Mouse (Mus musculus) cerebellum, postnatal 25 days (tissue): ENCODE results near the gene Crip2.

Experiments
- DNase-seq, 2 experiments: peaks; one replicate each; pipeline ENCODE4 v3.0.0; 2021; ENCODE audit warnings: mixed read lengths in 2 of 2

The Crip2 gene

DNA sequence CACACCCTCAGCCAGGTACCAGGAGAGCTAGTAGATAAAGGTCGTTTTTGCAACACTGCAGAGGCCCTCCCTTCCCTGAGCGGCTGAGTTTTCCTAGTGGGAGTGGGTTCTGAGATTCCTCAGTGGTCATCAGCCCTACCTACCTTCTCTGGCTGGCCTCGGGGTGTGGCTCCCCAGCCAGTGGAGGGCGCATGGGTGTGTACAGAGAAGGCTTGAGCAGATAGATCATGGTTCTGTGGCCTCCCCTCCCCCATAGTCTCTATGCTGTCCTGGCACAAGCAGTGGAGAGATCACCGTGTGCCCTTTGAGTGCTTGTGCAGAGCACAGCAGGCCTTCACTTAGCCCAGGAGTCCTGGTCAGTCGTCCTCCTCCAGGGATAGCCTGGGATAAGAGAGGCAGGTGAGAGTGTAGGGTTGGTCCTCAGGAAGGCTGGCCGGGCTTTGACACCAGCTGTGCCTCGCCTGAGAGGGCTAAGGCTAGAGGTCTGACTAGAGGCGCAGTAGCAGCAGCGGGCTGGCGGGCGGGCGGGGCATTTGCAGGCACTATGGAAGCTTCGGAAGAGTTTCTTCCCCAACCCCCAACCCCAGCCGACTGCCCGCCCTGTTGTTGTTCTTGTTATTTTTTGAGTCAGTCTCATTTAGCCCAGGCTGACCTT is 8.5 kb downstream of the Crip2 start:
- DNase-seq, result no peak

DNA sequence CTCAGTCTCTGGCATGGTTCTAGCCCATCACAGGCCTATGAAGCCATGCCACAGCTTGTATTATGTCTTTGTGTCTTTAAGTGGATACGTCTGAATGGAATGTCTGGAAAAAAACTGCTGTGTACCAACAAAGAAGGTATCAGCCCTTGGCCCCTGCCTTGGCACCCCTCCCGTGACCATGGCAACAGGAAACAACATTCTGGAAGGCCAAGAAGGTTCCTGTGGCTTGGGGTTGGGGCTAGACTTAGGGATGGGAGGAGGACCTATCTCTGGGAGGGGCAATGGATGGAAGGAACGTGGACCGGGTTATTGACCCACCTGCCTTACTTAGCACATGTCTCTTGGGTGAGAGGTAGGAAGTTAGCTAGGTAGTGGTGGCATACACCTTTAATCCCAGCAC is 9.3 kb downstream of the Crip2 start:
- DNase-seq, result no peak

DNA sequence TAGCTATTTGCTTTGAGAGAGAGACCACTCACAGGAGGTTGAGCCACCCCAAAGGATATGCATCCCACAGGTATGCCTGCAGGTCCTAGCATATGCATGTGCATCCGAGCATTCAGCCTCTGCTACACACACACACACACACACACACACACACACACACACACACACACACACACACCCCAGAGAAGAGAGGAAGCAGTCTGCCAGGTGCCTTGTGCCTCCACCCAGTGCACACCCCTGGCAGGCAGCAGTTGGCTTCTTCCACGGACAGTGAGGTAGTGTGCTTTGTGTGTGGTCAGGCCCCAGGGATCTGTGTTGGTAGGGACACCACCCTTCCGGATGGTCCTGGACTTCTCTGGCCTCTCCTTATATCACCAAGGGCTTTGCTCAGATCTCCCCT is 9.9 kb downstream of the Crip2 start:
- DNase-seq, result no peak

DNA sequence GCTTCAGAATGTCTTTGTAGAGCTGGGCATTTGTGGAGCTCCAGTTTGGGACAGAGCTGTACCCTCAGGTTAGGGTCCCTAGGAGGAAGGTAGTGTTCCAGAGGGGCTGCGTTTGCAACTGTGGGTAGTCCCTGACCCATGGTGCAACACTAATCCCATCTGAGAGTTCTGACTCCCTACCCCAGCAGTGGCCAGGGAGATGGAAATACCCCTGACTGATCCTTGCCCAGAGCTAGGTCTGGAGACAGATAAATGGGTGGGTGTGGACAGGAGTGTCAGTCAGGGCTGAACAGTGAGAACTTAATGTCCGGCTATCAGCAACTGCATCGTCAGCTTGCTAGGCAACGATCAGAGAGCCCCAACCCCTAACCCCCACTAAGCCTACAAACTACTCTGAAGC is 10.6 kb downstream of the Crip2 start:
- DNase-seq, result no peak

DNA sequence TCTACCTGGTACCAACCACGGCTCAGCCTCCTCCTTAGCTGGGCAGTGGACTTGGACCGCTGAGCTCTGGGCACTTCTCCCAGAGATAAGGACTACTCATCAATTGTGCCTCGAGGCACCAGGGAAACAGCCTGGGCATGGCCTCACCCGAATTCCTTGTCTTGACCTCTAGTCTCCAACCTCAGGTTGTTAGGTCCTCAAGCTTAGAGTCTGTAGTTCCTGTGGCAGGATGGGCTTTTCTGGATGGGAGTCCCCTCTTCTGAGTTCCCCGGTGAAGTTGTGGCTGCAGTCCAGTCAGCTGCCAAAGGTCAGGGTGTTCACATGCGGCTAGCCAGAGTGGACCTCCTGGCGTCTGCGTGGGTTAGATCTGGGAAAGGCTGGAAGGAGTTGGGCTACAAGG is 11.0 kb downstream of the Crip2 start:
- DNase-seq, result peak in 1 of 2 experiments; percentile 5

DNA sequence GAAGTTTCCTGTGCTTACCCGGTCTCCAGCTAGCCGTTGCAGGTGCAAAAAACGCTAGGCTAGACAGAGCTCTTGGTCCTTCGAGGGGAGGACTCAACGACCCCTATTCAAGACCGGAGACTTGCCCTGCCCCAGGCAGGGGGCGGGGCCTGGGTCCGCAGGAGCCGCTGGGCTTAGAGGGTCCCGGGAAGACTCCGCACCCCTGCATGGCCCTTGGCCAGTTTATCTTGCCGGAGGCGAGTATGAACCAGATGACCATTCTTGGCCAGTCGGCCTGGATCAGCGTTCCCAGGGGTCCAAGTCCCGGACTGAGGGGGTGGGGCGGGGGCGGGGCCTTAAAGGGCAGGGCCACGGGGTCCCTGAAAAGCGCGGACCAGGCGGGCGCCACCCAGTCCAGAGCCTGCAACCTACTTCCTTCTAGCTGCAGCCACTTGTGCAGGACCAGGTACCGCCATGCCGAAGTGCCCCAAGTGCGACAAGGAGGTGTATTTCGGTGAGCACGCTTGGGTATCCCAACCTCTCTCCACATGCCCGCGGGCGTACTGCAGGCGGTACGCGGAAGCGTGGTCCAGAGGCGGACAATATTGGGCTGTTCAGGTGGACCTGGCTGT is 11.7 kb downstream of the Crip2 start:
- DNase-seq, result peak; percentile 4 to 12

- DNase-seq, result peak in 1 of 2 experiments; percentile 11
Measured at GRCm38 (mm10) chr12:113152272-113152661, 12.2 kb downstream of the Crip2 start.

DNA sequence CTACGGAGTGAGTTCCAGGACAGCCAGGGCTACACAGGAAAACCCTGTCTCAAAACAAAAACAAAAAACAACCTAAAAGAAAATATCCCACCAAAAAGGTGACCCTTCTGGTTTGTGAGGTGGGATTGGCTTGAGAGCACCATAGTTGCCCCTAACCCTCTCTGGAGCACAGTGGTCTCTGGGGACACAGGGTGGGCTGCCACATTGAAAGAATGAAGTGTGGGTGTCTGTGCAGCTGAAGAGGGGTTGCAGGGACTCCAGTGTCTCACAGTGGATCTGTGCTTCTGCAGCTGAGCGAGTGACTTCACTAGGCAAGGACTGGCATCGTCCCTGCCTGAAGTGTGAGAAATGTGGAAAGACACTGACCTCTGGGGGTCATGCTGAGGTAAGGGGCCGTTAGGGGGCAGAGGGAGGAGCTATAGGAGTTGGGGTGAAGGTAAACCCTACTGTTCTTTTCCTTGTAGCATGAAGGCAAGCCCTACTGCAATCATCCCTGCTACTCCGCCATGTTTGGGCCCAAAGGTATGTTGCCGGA is 13.0 kb downstream of the Crip2 start:
- DNase-seq, result no peak

DNA sequence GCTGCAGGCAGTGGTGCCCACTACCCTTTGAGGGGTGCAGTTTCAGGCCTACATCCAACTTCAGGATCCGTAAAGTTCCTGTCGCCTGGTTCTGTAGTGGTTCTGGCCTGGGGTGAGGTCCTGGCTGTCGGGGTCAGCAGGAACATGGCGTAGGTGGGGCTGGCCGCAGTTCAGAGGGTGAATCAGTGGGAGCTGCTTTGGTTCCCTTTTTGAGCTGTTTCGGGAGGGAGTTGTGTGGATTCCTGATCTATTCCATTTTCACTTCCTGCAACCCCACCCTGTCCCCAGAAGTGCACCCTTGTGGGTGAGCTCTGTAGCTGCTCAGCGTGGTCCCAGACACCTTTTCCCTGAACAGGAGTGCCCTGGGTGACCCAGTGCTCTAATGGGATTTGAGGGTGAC is 13.9 kb downstream of the Crip2 start:
- DNase-seq, result peak in 1 of 2 experiments; percentile 3

DNA sequence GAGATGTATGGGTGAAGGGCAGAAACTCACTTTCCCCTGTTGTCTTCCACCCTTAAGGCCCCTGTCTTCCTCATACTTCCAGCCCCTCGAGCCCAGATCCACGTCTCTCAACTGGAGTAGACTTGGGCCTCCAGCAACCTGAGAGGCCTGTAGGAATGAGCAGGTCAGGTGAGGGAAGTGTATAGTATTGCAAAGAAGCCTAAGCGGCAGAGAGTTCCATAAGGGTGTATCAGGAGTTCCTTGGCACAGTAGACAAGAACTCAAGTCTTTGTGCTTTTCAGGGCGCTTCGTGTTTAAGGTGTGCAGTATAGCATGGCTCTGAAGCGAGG is 14.7 kb downstream of the Crip2 start:
- no peak for DNase-seq

DNA sequence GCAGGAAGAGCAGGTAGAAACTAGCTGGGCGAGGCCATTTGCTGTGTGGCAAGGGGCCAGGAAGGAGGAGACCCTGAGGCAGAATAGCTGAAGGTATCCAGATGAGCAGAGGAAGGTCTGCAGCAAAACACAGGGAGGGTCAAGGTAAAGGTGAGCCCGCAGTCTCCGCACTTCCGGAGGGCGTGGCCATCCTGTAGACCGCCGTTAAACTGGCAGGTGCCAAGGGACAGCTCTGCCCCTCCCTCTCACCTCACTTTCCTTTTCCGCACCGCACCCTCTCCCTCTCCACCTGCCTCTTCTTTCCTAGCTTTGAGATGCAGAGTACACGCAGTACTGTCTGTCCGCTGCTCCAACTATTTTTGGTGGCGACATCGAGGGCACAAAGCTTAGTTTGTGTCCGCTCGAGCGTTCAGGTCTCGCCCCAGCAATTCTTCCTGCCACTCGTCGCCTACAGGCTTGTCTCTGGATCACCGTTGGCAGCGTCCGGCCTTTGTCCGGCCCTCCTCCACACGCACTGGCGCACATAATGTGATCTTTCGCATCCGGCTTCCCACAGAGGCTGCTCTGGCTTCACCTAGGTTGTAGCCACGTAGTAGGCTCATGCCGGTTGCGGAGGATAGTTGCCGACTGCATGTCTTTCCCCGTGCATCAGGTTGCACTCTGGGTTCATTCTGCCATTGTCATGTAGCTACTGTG is 15.2 kb downstream of the Crip2 start:
- DNase-seq, result peak; percentile 60 to 62

DNA sequence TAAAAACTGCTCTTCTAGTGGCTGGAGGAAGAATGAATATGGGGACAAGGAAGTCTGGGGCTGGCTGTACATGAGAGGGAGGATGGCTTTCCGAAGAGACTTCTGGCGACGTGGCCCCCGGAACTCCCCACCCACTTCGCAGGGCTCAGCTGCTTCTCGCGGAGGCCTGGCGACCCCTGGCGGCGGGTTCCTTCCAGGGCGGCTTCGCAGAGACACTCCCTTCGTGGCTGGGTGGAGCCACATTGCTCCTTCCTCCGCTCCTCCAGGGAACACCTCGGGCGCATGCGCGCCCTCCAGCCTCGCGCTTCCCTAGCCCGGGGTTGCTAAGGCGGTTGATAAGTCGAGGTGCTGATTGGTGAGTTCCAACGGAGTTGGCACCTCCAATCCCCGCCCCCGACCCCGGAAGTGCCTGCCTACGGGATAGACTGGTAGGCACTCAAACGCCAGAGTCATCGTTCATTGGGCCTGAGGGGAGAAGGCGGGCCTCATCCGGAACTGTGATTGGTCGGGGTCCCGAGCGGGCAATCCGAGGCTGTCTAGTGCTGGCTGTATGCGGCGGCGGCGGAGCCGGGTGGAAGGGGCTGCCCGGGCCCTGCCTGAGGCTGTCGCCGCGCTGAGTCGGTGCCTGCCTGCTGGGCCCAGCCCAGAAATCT is 16.0 kb downstream of the Crip2 start, which contains the start of gene Tedc1:
TSS of gene Tedc1 (plus strand) at position 535 of the 653 bp plus-strand sequence.
- DNase-seq, result peak; percentile 99 to 100

GRCm38 (mm10) chr12:113156540-113156929 is 16.5 kb downstream of the Crip2 start:
- DNase-seq, result no peak

DNA sequence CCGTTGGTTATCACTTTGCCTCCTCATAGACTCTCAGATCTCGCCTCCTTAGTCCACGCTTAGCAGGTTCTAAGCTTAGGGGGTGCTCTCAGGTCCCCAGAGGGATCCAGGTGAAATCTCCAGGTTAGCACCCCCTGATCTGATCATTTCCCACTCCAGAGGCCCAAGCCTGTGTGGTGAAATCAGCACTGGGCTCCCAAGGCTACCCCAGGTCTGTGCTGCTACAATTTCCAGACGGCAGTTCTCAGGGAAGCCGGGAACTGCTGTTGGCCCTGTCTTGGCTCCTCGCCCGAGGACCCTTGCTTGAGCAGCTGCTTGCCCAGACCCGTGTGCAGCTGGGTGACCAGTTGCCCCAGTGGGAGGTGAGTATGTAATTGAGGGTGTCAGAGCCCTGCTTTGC is 17.0 kb downstream of the Crip2 start:
- peak in 1 of 2 experiments; percentile 43 for DNase-seq

DNA sequence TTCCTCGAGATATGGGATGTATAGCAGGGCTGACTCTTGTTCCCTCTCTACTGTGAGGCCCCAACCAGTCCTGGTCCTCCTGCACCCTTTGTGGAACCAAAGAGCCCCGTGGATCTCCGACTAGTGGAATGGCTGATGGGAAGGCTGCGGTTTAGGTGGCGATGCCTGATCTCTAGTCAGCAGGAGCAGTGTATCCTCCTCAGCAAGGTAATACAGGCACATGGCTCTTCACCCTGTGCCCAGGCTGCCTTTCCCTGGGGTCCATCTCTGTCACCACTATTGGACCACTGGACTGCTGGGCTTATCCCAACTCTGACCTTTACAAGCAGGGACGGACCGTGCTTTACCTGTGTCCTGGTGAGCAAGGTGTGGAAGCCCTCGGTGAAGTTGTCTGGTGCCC is 17.5 kb downstream of the Crip2 start:
- DNase-seq, result no peak

GRCm38 (mm10) chr12:113157971-113158370 is 17.9 kb downstream of the Crip2 start:
- no peak for DNase-seq

GRCm38 (mm10) chr12:113163561-113164006 is 23.5 kb downstream of the Crip2 start:
- peak in 1 of 2 experiments; percentile 34 for DNase-seq

GRCm38 (mm10) chr12:113168031-113168536 is 28.0 kb downstream of the Crip2 start:
- DNase-seq, result no peak

DNA sequence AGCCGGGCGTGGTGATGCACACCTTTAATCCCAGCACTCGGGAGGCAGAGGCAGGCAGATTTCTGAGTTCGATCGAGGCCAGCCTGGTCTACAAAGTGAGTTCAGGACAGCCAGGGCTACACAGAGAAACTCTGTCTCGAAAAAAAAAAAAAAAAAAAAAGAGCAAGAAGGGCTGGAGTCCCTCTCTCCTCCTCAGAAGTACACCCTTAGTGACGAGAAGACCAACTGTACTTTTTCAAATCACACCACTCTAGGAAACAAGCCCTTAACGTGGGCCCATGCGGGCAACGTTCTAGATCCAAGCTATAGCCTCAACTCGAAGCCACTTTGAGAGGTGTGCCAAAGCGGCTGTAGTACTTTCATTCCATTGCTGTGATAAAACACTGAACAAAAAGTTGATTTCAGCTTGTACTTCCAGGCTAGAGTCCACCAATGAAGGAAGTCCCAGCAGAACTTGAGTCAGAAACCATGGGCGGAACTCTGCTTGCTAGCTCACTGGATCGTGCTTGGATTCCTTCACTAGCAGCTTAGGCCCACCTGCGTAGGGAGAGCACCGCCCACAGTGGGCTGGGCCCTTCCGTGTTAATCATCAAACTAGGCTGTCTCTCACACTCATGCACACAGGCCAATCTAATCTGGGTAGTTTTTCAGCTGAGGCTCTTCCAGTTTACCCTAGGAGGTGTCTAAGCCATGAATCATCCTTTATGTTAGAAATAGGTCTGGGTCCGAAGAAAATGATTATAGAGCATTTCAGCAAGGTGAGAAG is 37.1 kb downstream of the Crip2 start:
- DNase-seq, result no peak

- no peak for DNase-seq
Measured at GRCm38 (mm10) chr12:113181020-113181419, 41.0 kb downstream of the Crip2 start.

DNA sequence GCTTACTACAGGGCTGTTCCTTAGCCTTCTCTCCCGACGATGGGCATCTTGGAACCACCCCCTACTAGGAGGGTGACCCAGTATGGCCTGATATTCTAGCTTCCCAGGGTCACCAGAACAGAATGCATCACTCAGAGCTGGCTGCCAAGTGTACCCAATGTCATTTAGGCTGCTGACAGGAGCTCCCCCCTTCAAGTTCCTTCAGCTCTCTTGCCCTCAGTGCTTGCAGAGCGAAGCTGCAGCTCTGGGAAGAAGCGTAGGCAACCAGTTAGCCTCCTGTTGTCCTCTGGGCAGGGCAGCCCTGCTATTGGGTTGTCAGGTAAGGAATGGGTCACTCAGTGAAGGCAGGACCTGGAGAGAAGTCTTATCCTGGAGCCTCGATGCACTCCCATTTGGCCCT is 44.9 kb downstream of the Crip2 start:
- no peak for DNase-seq
